Mouse (Mus musculus) neutrophil, adult 65 days (primary cell): Measurements from ENCODE around the gene Ppcs. TPM values are rescaled to one million over a fixed set of nuclear protein-coding genes. Genes with fewer than 3 reads are reported as not detected.

Experiments
- total RNA-seq: library from RNA; stranded (reverse); gene quantifications from 2 replicates; pipeline ENCODE4 v1.2.4, GENCODE M21; 2023

Ppcs gene
- 0.51 and 1.3 TPM in 2 replicates for total RNA-seq

DNA sequence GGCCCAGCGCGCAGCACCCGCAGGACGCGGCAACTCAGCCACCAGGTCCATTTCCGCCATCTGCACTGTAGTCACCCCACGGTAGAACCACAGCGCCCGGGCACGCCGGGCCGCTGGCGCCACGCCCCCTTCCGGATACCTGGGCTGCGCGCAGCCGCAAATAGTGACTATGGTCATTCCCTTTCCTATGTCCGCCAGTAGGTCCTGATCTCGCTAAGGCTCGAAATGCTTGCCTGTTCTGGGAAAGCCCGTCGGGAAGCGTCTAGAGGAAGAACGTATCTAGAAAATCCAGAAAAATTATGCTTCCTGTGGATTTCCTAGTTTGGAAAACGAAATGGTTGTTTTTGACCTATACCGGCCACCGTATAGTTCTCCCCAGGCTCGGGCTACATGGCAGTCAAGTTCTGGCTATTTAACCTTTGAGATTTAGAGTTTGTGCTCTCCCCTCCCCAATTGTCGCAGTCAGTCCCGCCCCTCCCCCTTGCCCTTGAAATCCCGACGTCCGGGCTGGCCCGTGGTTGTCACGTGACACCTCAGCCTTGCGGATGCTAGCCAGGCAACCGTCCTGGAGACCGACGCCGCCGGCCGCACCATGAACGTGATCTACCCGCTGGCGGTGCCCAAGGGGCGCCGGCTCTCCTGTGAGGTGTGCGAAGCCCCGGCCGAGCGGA, at the start of gene Ppcs, which contains the start of gene Zmynd12:
Ppcs (minus strand) TSS at position 127 of the 671 bp plus-strand sequence.
Zmynd12 (plus strand) TSS at position 521 of the 671 bp plus-strand sequence.

DNA sequence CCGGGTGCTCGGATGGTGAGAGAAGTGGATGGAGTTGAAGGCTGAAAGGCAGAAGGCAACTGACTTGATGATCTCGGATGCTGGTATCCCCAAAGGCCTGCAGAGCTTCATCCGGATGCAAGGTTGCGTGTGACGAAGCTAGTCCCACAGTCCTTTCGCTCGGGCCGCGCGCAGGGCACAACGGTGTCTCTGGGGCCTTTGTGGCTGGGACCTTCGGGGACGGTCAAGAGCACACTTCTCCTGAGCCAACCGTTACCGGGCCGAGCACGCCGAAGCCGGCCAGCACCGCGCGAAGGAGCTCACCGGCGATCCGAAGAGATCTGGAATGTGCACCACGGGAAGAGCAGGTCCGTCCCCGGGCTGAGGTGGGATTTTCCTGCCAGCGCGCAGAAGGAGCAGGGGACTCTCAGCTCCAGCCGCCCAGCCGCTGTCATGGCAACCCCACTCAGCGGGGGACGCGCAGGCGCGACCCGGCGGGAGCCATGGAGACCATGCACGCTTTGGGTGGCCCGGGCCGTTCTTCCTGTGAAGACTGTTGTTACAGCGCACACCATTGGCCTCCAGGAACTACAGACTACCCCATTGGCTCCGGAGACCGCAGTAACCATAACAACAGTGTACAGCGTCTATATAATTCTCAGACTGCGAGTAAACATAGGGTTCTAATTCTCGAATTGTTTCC, 7.0 kb downstream of the Ppcs start, which contains the start of gene Ccdc30:
Ccdc30 (minus strand) TSS at position 450 of the 682 bp plus-strand sequence.

Other genes with a start within 250 kb of the Ppcs start
- 3.4 and 5.6 TPM in 2 replicates for gene Zfp691, start 248.2 kb downstream of the Ppcs start, total RNA-seq
- gene Ermap, start 232.4 kb downstream of the Ppcs start, total RNA-seq: 3.8 and 7.3 TPM in 2 replicates
- 5.2 and 7.2 TPM in 2 replicates for gene Svbp, start 227.1 kb downstream of the Ppcs start, total RNA-seq
- gene Tmem269, start 204.2 kb downstream of the Ppcs start, total RNA-seq: not detected in 2 replicates
- gene AU022252, start 189.7 kb downstream of the Ppcs start, total RNA-seq: 2.3 and 4.0 TPM in 2 replicates
- 1.5 and 4.1 TPM in 2 replicates for gene P3h1, start 189.5 kb downstream of the Ppcs start, total RNA-seq
- gene Cldn19, start 167.0 kb downstream of the Ppcs start, total RNA-seq: not detected in 2 replicates
- gene Ybx1, start 127.8 kb downstream of the Ppcs start, total RNA-seq: 294 and 313 TPM in 2 replicates
- 14.5 and 19.0 TPM in 2 replicates for gene Ppih, start 101.9 kb downstream of the Ppcs start, total RNA-seq
- gene Ccdc30, start 6.9 kb downstream of the Ppcs start, total RNA-seq: not detected in 2 replicates
- gene Zmynd12, start 394 bp upstream of the Ppcs start, total RNA-seq: not detected in 2 replicates
- not detected in 2 replicates for gene Rimkla, start 70.2 kb upstream of the Ppcs start, total RNA-seq
- 36.0 and 50.3 TPM in 2 replicates for gene Foxj3, start 114.6 kb upstream of the Ppcs start, total RNA-seq
- 1.7 and 1.9 TPM in 2 replicates for gene Frg2f1, start 117.1 kb upstream of the Ppcs start, total RNA-seq
- not detected in 2 replicates for gene Guca2a, start 215.3 kb upstream of the Ppcs start, total RNA-seq
- not detected in 2 replicates for gene Guca2b, start 236.5 kb upstream of the Ppcs start, total RNA-seq